Mouse (Mus musculus) frontal cortex, adult 2 months (tissue): ENCODE data around the gene Nos1ap. TPM values are rescaled to one million over a fixed set of nuclear protein-coding genes. Genes with fewer than 3 reads are reported as not detected.

Source experiments
- DNase-seq, 2 experiments: peaks; one replicate each; pipeline ENCODE4 v3.0.0; 2022; ENCODE audit warnings: low spot score in 1 of 2; ENCODE audit errors: extremely low spot score in 1 of 2
- polyA plus RNA-seq: library from polyadenylated mRNA; depleted of rRNA; stranded (reverse); fragments of >200 nt; gene quantifications from 2 replicates; pipeline ENCODE4 v1.2.3, GENCODE M21; 2012; rRNA removed

Gene Nos1ap
- polyA plus RNA-seq, result 93.5 and 99.6 TPM in 2 replicates

DNA sequence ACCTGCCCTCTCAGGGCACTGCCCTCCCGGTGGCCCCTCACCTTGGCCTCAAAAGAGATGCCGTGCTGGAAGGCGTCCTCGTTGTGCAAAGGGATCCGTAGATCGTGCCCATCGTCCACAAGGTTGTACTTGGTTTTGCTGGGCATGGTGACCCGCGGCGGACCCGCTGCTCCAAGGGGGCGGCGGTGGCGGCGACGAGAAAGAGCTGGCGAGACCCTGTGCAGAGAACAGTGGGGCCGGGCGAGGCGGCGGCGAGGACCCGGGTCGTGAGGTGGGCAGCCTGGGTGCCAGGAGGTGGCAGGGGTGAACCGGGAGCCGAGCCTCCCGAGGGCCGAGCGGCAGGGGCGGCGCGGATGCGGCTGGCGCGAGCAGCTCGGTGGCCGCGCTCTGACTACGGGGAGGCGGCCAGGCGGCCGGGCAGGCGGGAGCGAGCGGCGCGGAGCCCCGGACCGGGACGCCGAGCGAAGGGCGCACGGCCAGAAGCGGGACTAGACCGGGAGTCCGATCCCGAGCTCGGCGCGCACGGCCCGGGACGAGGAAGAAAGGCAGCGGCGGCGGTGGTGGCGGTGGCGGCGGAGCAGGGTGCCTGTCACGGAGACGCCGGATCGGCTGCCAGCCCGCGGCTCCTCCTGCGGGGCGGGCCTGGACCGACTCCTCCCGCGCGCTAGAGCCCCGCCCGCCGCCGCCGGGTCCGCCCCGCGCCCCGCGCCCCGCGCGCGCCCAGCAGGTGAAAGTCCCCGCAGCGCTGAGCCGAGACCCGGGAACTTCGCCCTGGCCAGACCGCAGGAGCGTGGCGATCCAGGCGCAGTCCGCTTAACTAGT lies at the start of gene Nos1ap:
Nos1ap (minus strand) TSS at position 643 of the 822 bp plus-strand sequence.
- DNase-seq, result peak in 1 of 2 experiments; percentile 83

DNA sequence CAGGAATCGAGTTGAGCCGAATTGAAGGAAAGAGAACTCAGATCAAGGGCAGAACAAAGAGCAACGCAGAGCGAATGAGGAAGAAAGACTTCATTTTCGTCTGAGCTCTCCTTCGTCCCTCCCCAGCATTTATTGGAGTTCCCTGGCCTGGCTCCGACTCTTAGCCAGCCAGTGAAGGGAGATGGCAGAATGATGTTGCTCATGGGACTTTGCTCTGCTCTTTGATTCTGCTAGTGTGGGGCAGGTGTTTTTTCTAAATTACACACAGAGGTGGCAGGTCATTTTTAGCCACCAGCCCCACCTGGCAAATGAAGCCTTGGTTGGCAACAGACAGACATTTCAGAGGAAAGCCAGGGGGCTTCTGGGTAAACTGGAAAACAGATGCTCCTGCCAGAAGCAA lies 49.3 kb upstream of the Nos1ap start:
- DNase-seq, result no peak

DNA sequence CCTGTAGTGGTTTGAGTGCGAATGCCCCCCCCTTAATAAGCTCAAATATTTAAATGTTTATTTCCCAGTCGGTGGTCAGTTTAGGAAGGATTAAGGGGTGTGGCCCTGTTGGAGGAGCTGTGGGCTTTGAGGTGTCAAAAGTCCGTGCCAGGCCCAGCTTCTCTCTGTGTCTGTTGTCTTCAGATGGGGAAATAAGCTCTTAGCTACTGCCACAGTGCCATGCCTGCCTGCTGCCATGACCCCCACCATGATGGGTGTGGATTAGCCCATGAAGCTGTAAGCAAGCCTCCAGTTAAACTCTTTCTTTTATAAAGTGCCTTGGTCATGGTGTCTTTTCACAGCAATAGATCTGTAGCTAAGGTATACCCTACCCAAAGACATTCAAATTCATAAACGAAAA lies 43.2 kb upstream of the Nos1ap start:
- DNase-seq, result no peak

DNA sequence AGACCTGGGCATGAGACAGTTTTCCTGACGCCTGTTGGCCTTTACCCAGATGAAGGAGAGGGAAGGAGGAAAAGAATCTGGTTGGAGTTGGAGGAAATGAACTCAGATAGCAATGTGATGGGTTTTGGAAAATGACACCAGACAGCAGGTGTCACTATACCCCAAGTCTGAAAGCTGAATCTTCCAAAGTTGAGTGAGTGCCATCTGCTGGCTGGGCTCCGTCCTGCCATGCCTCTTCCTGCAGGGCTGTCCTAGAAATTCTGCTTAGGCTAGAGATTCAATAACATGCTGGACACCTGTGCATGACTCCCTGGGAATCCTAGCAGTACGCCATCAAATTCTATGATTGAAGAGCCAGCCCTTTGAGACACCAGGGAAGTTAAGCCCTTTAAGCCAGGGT lies 42.7 kb upstream of the Nos1ap start:
- peak; percentile 58 to 92 for DNase-seq

DNA sequence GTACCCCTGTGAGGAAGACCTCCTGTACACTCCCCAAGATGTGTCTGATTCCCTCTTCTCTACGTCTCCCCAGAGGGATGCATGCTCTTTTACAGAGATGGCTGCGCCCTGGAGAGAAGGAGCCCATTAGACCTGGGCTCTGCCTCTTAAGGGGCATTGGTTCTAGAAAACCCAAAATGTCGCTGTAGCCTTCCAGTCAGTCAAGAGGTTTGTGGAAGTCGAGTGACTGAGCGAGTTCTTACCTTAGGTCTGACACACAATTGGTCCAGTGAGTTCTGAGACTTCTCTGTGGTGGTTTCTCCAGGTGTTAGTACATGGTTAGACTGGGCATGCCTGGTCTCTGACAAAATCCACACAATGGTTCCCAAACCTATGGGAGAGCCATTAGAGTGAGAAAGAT lies 41.9 kb upstream of the Nos1ap start:
- no peak for DNase-seq

DNA sequence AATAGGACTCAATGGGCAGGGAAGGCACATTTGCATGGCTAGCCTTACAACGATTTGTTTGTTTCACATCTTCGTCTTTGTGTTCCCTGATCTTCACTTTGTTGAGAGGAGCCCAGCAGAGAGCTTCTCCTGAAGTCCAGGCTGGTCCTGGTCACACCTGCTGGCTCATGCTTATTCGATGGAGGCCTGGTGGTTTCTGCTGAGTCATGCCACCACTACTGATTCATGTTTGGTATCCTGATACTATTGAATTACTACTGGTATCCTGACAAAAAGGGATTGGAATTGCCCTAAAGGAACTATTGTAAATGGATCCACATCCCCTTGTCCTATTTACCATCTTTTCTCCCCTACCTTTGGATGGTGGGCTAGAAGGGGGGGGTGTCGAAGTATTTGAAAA lies 40.8 kb upstream of the Nos1ap start:
- DNase-seq, result no peak

DNA sequence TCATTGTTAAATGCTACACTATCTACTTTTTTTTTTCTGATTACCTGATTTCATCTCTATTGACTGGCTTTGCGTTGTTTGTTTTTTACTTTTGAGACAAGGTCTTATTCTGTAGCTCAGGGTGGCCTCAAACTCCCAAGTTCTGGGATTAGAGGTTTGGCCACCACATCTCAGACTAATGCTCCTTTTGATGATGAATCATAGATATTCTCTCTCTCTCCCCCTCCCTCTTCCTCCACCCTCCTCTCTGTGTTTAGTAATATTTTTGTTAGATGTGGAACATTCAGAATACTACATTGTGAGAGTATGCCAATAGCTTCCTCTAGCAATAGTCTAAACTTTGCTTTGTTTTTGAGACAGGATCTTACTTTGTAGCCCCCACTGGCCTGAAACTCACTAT lies 33.8 kb upstream of the Nos1ap start:
- no peak for DNase-seq

DNA sequence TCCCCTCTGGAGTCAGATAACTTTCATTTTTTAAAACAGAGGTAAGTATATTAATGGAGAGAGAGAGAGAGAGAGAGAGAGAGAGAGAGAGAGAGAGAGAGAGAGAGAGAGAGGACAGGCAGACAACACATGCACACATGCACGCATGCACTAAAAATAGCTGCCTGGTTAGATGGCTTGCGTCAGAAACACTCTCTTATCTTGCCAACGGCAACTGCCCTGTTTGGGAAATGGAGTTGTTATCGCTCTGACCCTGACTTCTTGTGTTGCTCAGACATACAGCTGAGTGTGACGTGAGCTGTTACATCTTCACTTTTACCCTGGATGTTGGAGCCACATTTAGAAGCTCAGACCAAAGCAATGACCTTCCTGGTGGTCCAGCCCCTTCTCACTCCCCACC lies 33.3 kb upstream of the Nos1ap start:
- no peak for DNase-seq

DNA sequence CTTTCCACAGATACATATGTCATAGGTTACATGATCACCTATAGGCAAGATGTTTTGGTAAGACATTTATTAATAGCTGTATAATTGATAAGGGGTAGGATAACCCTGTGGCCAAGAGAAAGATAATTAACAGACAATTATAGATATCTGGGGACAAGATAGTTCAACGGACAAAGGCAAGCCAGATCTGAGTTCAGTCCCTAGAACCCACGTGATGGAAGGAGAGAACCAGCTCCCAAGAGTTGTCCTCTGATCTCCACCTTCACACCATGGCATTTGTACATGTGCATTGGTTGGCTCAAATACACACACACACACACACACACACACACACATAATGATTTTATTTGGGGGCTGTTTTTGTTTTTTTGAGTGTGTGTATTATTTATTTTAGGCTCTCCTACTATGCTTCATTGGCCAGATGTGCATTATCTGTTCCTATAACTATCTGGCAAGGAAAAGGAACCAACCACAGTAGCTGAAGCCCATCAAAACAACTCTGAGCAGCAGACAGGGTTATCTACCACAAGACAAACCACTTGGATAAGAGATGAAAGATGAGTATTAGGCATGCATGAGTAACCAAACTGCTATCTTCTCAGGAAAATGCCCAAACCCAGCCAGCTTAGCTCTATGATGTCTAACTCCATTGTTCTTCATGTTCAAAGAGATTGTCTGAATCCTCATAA lies 30.2 kb upstream of the Nos1ap start:
- no peak for DNase-seq

DNA sequence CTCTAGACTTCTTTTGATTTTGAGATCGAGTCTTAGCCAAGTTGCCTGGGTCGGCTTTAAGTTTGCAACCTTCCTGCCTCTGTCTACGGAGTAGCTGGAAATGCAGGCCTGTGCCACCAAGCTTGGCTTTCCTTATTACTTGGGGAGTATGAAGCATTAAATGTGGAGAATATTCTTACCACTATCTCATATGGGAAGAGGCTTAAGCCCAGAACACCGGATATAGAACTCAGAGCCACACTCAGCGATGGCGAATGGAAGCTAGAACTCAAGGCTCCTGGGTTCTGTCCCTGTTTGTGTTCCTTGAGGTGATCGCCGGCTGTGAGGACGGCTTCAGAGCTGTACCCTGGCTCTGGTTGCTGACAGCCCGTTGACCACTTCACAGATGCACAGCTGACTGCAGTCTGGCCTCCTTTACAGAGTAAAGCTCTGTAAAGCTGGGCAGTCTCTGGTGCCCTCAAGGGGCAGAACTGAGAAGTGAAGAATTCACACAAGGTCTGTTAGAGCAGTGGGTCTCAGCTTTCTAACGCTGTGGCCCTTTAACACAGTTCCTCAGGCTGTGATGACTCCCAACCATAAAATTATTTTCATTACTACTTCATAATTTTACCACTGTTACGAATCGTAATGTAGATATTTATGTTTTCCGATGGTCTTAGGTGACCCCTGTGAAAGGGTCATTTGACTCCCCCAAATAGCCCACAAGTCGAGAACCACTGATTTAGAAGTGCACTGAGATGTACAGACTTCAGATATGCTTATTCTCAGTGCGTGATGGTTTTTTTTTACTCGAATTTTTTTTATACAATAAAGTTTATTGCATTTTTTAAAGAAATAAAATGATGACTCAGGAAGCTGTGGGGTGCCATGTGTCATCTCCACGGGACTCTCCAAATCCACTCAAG lies 23.6 kb upstream of the Nos1ap start:
- peak; percentile 35 to 86 for DNase-seq

DNA sequence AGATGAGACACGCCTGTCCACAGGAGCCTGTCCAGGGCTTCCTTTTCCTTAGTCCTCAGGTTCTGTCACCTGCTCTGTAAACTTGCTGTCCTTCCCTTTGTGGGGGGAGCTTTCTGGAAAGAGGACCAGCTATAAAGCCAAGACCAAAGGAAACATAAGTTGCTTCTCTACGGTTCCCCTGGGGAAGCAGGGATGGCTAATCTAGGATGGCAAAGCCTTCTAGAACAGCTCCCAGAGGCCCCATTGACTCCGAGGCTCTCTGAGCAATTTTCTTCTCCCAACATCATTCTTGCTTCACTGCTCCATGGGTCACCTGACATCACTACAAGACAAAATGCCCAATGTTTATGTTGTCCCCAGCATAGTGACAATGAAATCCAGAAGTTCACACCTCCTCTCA lies 22.0 kb upstream of the Nos1ap start:
- no peak for DNase-seq

DNA sequence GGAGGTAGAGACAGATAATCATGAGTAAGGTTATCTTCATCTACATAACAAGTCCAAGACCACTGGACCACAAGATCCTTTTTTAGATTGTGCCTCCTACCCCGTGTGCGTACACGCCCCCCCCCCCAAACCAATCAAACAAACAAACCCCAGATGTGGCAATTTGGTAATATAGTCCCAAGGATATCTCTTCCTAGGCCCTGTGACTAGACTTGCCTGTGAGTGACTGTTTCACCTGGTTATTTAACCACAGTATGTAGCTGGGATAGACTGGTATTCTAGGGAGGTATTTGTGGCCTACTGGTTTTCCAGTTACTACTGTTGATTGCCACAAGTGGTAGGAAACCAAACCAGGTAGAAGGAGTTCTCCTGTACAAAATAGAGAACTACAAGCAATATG lies 21.0 kb upstream of the Nos1ap start:
- DNase-seq, result no peak

DNA sequence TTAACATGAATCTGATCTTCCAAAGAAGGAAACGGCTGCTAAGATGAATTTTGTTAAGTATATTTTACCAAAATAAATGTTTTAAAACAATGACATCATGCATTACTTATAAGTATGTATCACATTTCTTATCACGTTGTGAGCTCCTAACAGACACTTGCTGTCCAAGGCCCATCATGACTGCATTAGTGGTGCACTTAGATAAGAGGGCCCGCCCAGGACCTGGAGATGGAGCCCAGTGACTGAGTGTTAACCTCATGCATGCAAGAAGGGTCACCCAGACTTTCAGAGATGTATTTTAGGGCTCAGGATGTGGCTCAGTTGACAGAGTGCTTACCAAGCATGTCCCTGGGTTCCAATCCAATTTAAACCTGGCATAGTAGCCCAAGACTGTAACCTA lies 20.6 kb upstream of the Nos1ap start:
- DNase-seq, result no peak

DNA sequence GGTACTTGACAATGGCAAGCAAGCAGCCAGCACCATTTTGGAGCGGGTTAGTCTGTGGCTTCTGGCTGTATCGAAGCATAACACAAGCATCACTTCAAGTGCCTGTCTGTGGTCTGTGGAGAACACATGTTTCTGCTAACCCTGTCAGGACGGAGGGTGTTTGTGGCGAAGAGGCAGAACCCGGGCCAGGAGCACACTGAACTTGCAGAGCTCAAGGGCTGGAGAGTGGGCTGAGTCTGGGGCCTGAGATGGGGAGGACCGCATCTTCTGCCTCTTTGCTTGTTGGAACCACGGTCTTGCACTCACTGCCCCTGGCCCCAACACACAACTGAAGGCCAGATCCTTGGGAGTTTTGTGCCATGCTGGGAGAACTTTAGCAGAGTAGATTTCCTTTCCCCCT lies 20.2 kb upstream of the Nos1ap start:
- DNase-seq, result no peak

DNA sequence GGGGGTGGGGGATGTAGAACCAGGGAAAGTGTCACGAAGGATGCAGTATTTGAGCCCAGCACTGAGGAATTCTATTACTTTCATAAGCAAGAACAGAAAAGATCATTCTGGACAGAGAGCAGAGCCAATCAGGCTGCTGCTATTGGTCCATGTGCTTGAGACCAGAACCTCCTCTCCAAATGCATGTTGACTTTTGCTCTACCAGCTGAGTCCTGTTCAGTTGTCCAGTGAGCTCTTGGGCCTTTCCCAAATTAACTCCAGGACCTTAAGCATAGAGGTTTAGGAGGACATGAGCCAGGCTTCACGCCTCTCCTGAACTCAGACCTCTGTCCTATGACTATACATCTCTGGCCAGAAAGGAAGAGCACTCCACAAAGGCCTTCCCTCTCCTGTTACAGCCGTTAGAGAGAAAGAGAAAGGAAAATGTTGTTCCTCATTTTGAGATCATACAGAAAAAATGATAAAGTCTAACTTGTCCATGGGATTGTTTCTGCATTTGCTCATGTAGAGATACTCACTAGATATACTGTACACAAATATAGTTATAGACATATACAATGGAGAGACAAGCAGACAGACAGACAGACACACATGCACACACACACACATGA lies 18.9 kb upstream of the Nos1ap start:
- no peak for DNase-seq

DNA sequence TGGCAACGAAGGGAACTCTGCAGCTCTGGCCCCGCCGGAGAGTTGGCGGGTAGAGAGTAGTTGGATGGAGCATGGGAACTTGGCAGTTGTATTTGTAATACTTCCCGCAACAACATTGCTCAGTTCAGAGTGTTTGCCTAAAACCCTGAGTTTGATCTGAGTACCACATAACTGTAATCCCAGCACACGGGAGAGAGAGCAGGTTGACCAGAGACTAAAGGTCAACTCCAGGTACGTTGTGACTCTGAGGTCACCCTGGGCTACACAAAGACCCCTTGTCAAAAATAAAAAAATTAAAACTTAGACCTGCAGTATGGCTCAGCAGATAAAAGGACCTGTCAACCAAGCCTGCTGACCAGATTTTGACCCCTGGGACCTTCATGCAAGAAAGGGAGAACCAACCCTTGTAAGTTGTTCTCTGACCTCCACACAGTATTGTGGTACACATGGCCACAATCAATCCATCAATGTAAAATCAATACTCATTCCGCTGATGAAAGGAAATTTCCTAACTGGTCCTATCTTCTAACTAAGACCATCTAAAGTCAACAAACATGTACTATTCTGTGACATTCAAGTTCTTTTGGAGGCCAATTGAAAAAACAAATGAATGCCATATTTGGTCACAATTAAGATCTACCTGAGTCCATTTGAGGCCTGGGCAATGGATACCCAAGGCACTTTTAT lies 17.7 kb upstream of the Nos1ap start:
- DNase-seq, result no peak

DNA sequence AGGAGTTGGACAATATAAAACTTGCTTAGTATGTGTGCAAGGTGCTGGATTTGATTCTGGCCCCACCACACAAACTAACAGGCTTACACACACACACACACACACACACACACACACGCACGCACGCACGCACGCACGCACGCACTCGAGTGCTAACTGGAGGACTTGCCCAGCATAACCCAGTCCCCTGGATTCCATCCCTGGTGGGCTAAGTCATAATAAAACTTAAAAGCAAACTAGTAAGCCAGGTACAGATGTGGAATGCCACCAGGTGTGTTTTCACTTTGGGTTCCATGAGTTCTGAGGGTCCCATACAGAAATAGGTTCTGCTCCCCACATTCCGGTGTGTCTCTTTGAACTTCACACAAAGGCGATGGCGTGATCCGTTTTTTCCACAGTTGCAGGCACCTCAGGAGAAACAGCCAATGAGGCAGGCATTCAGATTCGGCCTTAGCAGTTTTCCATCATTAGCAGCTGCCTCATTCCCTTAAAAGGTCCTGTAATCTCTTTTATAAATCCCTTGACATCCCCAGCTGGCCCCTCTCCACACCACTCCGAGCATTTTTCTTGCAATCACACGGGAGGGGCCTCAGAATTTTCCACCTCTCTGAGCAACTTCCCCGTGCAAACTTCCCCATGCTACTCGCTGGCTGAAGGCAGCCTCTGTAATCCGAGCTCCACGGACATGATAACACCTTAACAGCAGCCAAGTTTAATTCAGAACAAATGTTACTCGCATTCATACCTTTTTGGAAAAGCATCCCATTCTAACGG lies 15.8 kb upstream of the Nos1ap start:
- DNase-seq, result no peak

DNA sequence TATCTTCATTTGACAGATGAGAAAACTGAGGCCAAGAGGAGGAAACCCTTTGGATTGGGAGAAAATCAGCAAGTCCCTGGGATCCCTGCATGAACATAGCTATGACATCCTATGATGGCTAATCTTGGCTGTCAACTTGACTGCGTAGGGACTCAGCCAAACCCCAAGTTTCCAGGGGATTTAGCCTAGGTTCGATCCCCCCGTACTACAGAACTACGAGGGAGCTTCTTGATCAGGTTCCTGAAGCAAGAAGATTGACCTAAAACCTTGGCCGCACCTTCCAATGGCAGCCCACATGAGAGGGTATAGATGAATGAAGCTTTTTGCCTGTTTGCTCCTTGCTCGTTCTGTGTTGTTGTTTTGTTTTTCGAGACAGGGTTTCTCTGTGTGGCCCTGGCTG lies 4.9 kb upstream of the Nos1ap start:
- DNase-seq, result no peak

DNA sequence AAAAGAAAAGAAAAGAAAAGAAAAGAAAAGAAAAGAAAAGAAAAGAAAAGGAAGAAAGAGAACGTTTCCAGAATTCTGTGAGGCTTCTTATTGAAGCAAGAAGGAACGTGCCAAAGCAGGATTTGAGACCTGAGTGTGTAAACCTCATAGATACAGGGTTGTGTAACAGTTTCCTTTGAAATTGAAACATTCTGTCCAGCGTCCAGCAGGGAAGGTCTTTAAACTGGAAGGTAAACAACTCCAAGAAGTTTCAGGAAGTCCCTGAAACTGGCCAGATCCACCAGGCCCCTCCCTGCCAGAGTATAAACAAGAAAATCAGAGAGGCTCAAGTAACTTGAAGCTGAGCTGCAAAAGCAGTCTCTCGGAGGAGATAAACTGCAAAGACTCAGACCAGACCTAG lies 870 bp upstream of the Nos1ap start:
- DNase-seq, result no peak

DNA sequence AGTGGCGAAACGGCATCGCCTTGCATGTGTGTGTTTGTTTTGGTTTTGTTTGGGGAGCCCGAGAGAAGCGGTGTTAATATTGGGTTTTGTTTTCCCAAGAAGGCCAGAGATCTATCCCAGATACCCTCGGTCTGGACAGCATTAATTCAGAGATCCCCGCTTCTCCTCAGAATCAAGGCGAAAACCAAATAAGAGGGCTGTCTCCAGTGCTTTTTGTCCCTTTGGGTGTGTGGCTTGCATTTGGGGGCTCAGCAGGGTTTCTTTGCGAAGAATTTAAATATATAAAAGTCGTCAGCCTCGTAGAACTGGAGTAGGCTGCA lies 340 bp upstream of the Nos1ap start:
- no peak for DNase-seq
